Mouse (Mus musculus): ENCODE results near the gene Rap2b.

Gene Rap2b

GRCm38 (mm10) chr3:61361338-61361737 is at the start of gene Rap2b:
Gene Rap2b, plus strand, starts transcription at chr3:61361638.
- no peak for DNase-seq (ENCODE audit: low read depth, low spot score)

DNA sequence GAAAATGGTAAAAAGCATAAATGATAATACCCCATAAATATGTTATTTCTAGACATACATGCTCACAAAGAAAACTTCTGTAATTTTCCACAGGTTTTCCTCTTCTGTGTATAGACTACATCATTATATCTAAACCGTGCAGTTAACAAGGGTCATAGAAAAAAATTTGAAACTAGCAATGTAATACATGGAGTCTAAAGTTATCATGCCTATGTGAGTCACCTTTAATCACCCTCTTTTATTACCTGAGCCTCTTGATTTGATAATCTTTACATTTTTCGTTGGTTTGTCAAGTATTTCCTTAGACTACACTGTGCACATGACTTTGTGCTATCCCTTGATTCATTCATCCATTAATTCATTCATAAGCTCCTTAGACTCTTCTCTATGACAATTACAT is 46.4 kb upstream of the Rap2b start:
- DNase-seq (ENCODE audit: low read depth, low spot score) = no peak

GRCm38 (mm10) chr3:61320031-61320430 is 41.4 kb upstream of the Rap2b start:
- no peak for DNase-seq (ENCODE audit: low read depth, low spot score)

GRCm38 (mm10) chr3:61321632-61322031 is 39.8 kb upstream of the Rap2b start:
- no peak for DNase-seq (ENCODE audit: low read depth, low spot score)

DNA sequence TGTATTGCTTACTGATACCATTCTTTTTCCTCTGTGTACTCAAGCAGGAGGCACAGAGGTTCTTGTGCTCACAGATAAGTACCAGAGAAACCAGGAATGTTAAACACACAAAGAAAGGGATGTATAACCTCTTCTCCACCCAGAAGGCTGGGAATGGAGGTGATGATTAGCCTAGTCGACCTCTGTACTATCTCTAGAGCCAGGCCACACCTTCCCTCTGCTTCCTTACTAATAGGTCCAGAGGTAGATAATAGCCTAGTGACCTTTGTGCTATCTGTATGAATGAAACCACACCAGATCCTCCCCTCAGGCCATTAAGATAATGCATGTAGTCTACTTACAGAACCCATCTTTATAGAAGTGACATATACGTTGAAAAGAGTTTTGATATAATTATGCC is 25.2 kb upstream of the Rap2b start:
- no peak for DNase-seq (ENCODE audit: low read depth, low spot score)

- DNase-seq (ENCODE audit: low read depth, low spot score) = no peak
Observed at GRCm38 (mm10) chr3:61337230-61337629, 24.2 kb upstream of the Rap2b start.

GRCm38 (mm10) chr3:61340321-61340720 is 21.1 kb upstream of the Rap2b start:
- no peak for DNase-seq (ENCODE audit: low read depth, low spot score)

DNA sequence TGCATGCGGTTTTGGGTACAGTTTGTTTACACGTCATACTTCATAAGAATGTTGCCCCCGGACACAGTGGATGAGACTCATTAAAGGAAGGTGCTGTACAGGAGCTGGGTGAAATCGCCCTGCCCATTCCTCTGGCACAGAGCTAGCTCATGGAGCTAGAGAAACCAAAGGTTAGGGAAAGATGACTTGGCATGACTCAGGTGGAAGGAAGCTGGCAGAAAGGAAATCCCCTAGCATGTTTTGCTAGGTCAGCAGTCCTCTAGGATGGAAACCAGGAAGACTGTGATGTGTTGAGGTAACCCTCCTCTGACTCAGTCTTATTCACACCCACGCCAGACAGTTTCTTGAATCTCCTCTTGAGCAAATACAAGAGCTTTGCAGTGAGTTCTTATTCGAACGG is 17.4 kb upstream of the Rap2b start:
- no peak for DNase-seq (ENCODE audit: low read depth, low spot score)

- no peak for DNase-seq (ENCODE audit: low read depth, low spot score)
Observed at GRCm38 (mm10) chr3:61345636-61346035, 15.8 kb upstream of the Rap2b start.

DNA sequence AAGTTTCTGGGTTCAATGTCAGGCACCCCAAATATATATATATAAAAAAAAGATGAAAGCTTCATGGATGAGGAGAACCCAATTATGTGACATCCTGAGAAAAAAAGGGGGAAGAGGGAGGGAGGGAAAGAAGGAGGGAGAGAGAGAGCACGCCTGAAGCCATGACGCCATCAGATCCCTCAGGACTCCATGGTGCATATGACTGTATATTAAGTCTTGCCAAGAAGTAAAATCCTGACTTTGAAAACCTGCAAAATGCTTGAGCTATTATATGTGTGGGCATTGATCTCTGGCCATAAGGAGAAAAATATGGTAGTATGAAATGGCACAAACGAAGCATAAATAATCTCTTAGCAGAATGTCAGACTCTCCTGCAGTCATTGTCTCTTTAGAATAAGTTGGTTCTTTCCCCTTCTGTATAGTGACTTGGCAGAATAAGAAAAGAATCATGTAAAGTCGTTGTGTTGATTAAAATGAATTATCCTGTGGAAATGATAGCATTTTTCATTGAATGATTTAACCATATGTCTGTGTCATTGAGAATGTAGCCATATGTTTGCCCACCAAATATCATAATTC is 13.3 kb upstream of the Rap2b start:
- DNase-seq (ENCODE audit: low read depth, low spot score) = no peak

GRCm38 (mm10) chr3:61349433-61349832 is 12.0 kb upstream of the Rap2b start:
- DNase-seq (ENCODE audit: low read depth, low spot score) = no peak

DNA sequence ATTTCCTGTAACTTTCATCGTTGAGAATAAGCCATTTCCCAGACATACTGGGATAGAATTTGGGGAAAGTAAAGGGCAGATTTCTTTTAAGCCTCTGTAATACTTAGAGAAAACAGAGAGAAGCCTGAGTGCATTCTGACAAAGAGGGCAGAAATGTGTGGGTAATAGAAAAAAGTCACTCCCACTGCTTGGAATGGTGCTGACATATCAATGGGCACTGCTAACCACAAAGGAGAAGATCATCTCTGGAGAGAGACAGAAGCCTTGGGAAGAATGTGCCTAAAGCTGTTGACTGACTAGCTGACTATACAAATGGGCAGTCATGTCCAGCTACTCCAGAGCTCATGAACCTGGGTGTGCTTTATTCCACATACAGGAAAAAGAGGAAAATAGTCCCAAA is 6.0 kb upstream of the Rap2b start:
- no peak for DNase-seq (ENCODE audit: low read depth, low spot score)

DNA sequence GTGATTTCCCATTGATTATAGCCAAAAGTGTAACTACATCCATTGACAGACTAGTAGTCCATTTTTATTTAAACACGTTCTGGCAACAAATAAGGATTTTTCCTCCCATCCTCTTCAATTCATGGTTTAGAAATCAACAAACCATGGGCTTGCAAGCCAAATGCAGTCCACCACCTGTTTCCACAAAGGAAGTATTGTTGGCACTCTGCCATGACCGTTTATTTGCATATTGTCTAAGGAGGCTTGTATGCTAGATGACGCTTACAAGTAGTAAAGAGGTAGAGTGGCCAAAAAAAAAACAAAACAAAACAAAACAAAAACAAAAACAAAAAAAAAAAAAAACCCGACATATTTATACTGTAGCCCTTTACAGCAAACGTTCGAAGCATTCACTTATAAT is 3.3 kb upstream of the Rap2b start:
- DNase-seq (ENCODE audit: low read depth, low spot score) = peak; percentile 64

DNA sequence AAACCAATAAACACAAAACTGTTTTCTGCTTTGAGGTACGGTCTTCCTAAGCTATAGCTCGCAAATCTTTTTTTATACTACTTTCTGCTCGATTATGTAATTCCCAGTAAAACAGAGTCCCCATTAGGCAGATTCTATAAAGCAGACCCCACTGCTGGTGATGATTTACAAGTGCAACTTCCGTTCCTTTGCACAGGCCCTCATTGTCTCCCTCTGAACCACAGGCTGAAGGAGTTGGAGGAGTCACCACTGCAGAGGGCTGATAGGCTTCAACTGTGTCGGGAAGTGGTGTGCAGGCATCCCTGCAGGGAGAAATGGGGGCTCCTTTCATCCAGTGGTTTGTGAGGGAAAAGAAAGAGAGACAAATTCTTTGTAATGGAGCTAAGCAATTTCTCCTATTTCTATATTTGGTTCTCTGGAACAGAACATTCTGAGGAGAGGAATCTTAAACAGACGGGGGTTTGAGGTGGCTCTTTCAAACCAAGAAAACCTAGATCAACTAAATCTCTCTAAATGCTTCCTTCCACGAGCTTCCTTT is 2.6 kb upstream of the Rap2b start:
- DNase-seq (ENCODE audit: low read depth, low spot score) = peak; percentile 2

- no peak for DNase-seq (ENCODE audit: low read depth, low spot score)
Observed at GRCm38 (mm10) chr3:61362821-61363160, 1.4 kb downstream of the Rap2b start.

- no peak for DNase-seq (ENCODE audit: low read depth, low spot score)
Observed at GRCm38 (mm10) chr3:61363161-61363988, 1.9 kb downstream of the Rap2b start.

- no peak for DNase-seq (ENCODE audit: low read depth, low spot score)
Observed at GRCm38 (mm10) chr3:61363989-61364660, 2.7 kb downstream of the Rap2b start.

GRCm38 (mm10) chr3:61364661-61364977 is 3.2 kb downstream of the Rap2b start:
- no peak for DNase-seq (ENCODE audit: low read depth, low spot score)

DNA sequence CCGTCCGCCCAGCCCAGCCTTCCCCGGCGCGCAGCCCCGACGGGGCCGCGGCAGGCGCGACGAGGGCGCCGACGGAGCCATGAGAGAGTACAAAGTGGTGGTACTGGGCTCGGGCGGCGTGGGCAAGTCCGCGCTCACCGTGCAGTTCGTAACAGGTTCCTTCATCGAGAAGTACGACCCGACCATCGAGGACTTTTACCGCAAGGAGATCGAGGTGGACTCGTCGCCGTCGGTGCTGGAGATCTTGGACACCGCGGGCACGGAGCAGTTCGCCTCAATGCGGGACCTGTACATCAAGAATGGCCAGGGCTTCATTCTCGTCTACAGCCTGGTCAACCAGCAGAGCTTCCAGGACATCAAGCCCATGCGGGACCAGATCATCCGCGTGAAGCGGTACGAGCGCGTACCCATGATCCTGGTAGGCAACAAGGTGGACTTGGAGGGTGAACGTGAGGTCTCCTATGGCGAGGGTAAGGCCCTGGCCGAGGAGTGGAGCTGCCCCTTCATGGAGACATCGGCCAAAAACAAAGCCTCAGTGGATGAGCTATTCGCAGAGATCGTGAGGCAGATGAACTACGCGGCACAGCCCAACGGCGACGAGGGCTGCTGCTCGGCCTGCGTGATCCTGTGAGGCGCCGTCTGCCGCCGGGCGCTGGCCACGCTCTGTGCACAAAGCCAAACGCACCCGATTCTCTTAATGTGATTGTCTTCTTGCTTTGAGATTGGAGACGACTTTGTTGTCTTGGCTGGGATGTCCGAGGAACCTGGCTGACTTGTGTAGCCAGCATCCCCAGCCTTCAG is 3.7 kb downstream of the Rap2b start:
- no peak for DNase-seq (ENCODE audit: low read depth, low spot score)

GRCm38 (mm10) chr3:61365779-61366373 is 4.4 kb downstream of the Rap2b start, which contains the start of gene B430305J03Rik:
Gene B430305J03Rik, minus strand, starts transcription at chr3:61365951.
- no peak for DNase-seq (ENCODE audit: low read depth, low spot score)

GRCm38 (mm10) chr3:61368446-61368845 is 7.0 kb downstream of the Rap2b start:
- DNase-seq (ENCODE audit: low read depth, low spot score) = no peak
